ENCODE assay signal across 26 mouse cellular contexts in genomic region chr2:34431701-34432372, GRCm38 (mm10).
"Had no signal": no experiment of that assay in that cellular context is flagged by ENCODE, and none has a peak within 500 bp of the region (broad histone marks: within the 10 kb centered on the region; RNA-seq: fewer than 3 reads in every experiment).

No protein-coding gene starts in this region.

- H3K4me3 ChIP-seq: embryonic facial prominence, embryonic 10.5 days; embryonic facial prominence, embryonic 12.5 days; embryonic facial prominence, embryonic 13.5 days; embryonic facial prominence, embryonic 15.5 days; erythroblast, embryonic 14.5 days; forebrain, embryonic 10.5 days; forebrain, embryonic 12.5 days; forebrain, embryonic 15.5 days; gastrocnemius, adult 2 months; heart, adult 2 months had no signal

- H3K4me1 ChIP-seq: embryonic facial prominence, embryonic 10.5 days; embryonic facial prominence, embryonic 12.5 days; embryonic facial prominence, embryonic 13.5 days; embryonic facial prominence, embryonic 15.5 days; forebrain, embryonic 10.5 days; forebrain, embryonic 12.5 days; forebrain, embryonic 15.5 days had no signal

- H3K9me3 ChIP-seq: embryonic facial prominence, embryonic 10.5 days; embryonic facial prominence, embryonic 12.5 days; embryonic facial prominence, embryonic 13.5 days; embryonic facial prominence, embryonic 15.5 days; forebrain, embryonic 10.5 days; forebrain, embryonic 12.5 days; forebrain, embryonic 15.5 days had no signal

- H3K4me2 ChIP-seq: embryonic facial prominence, embryonic 12.5 days; embryonic facial prominence, embryonic 13.5 days; embryonic facial prominence, embryonic 15.5 days; forebrain, embryonic 12.5 days; forebrain, embryonic 15.5 days had no signal

- H3K36me3 ChIP-seq: embryonic facial prominence, embryonic 15.5 days had no signal

- H3K27me3 ChIP-seq: embryonic facial prominence, embryonic 12.5 days; embryonic facial prominence, embryonic 13.5 days; embryonic facial prominence, embryonic 15.5 days; forebrain, embryonic 12.5 days; forebrain, embryonic 15.5 days had no signal

- ATAC-seq: forebrain, embryonic 14.5 days; forebrain, embryonic 15.5 days; forebrain, embryonic 16.5 days; forebrain, postnatal 0 days had no signal

- H3K27ac ChIP-seq: embryonic facial prominence, embryonic 10.5 days; embryonic facial prominence, embryonic 12.5 days; embryonic facial prominence, embryonic 13.5 days; embryonic facial prominence, embryonic 15.5 days; forebrain, embryonic 10.5 days; forebrain, embryonic 12.5 days; forebrain, embryonic 15.5 days; gastrocnemius, adult 2 months; heart, adult 2 months had no signal

- H3K9ac ChIP-seq: embryonic facial prominence, embryonic 12.5 days; embryonic facial prominence, embryonic 13.5 days; embryonic facial prominence, embryonic 15.5 days; forebrain, embryonic 12.5 days; forebrain, embryonic 15.5 days; forebrain, postnatal 0 days had no signal

- DNase-seq: cerebellum, adult 8-10 months; cerebellum, adult 9-10 months; cerebellum, adult 9-11 months; cerebellum, postnatal 10 days; cerebellum, postnatal 14 days; cerebellum, postnatal 25 days; cerebellum, postnatal 36 days; embryo, embryonic 11 days; forebrain, postnatal 0 days; gastrocnemius, adult 2 months; gastrocnemius, postnatal 10 days; gastrocnemius, postnatal 14 days; gastrocnemius, postnatal 25 days; gastrocnemius, postnatal 36 days; heart, adult 18-20 months; heart, adult 2 months had no signal
